Mouse (Mus musculus) liver, postnatal 0 days (tissue): Measurements from ENCODE around the gene Eme2. TPM values are rescaled to one million over a fixed set of nuclear protein-coding genes. Genes with fewer than 3 reads are reported as not detected.

ENCODE experiments used
- ATAC-seq: fragments of 200-750 bp; cut with Nextera tagmentation; 2 replicates; pipeline ENCODE4 v1.8.0; 2017; ENCODE audit warnings: mild to moderate bottlenecking, moderate library complexity
- DNase-seq: peaks from one replicate; pipeline ENCODE4 v3.0.0-alpha.2; 2016
- H3K27ac ChIP-seq: fragments of 300-500 bp; sonication (generic); 2 replicates; pipeline ENCODE4 v1.5.1; 2014; ENCODE audit warnings: antibody characterized with exemption, moderate library complexity, mild to moderate bottlenecking, low read depth
- H3K27me3 ChIP-seq: fragments of 300-500 bp; sonication (generic); 2 replicates; pipeline ENCODE4 v1.6.1; 2014; ENCODE audit warnings: low read length, control low read depth, mixed read lengths; ENCODE audit not compliant: insufficient read depth
- H3K36me3 ChIP-seq: fragments of 300-500 bp; sonication (generic); replicated peaks from 2 replicates; pipeline ENCODE4 v1.6.1; 2014; ENCODE audit warnings: mild to moderate bottlenecking, control low read depth, low read length, moderate library complexity, mixed read lengths; ENCODE audit not compliant: insufficient read depth
- H3K4me1 ChIP-seq: fragments of 300-500 bp; sonication (generic); 2 replicates; pipeline ENCODE4 v1.6.1; 2014; ENCODE audit warnings: antibody characterized with exemption, mild to moderate bottlenecking, control low read depth; ENCODE audit not compliant: insufficient read depth
- H3K4me2 ChIP-seq: fragments of 300-500 bp; sonication (generic); 2 replicates; pipeline ENCODE4 v1.6.1; 2014; ENCODE audit warnings: low read depth, mild to moderate bottlenecking, low read length, moderate library complexity, mixed read lengths
- H3K4me3 ChIP-seq: fragments of 300-500 bp; sonication (generic); 2 replicates; pipeline ENCODE4 v1.5.1; 2014; ENCODE audit warnings: low read depth, low read length
- H3K9ac ChIP-seq: fragments of 300-500 bp; sonication (generic); replicated peaks from 2 replicates; pipeline ENCODE4 v1.6.1; 2014; ENCODE audit warnings: mild to moderate bottlenecking, moderate library complexity
- H3K9me3 ChIP-seq: fragments of 300-500 bp; sonication (generic); 2 replicates; pipeline ENCODE4 v1.6.1; 2016; ENCODE audit warnings: mild to moderate bottlenecking, control low read depth, low read length, mixed read lengths
- CTCF ChIP-seq: sonication (generic); IDR thresholded peaks from 2 replicates; pipeline ENCODE4 v1.5.1; 2016; ENCODE audit warnings: antibody characterized with exemption, low read depth
- EP300 ChIP-seq: IDR thresholded peaks from 2 replicates; pipeline ENCODE4 v1.6.1; 2016; ENCODE audit warnings: antibody characterized with exemption, low read depth, mild to moderate bottlenecking
- WGBS: fragments of 180-500 bp; shearing (Covaris S2); extraction: QIAGEN DNeasy Blood & Tissue Kit; methylation state at CpG from one replicate; pipeline ENCODE4 v1.1.7; 2014; ENCODE audit not compliant: insufficient replicate concordance; 5-methylcytosine and 5-hydroxymethylcytosine counted together
- polyA plus RNA-seq: library from polyadenylated mRNA; unstranded; fragments of >200 nt; fragmentation: Nextera tagmentation; extraction: Ambion mirVana; gene quantifications from 2 replicates; pipeline ENCODE4 v1.2.1, GENCODE M21; 2015

Eme2 gene
- polyA plus RNA-seq, 1 experiment from 2014 or later: 11.3 TPM

DNA sequence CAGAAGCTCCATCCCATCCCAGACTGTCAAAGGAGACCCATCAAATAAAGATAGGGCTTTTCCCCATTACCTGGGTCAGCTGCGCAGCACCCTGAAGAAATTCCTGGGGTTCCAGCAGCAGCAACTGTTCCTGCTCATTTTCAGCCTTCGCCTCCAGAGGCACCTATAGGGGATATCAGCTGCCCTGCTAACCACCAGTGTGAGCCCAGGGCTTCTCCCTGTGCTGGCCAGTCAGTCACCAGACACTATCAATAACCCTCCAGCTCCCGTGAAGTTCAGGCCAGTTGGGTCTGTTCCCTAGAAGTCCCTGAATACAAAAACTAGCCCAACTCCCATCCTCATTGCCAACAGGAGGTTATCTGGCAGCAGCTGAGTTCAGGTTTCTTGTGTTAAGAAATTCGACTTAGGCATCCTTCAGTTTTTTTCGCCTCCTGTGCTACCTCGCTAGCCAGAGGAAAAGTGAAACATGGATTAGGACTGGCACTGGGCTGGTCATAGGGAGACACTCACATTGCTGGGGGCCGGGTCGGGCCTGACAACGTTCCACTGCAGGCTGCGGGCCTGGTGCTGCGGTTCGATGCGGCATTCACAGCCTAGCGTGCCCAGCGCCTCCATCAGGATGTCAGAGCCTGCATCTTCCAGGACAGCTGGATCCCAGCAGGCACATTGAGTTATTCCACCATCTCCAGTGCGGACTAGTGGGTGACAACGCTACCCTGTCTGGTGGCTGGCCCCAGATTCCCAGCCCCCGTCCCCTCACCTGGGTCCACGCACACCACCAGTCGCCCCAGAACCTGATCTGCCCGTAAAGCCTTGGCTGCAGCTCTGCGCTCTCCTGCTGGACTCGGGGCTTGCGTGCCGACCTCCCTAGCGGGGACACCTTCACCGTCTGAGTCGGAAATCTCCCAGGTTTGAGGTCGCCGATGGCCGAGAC is 559 bp downstream of the Eme2 start:
- peak overlapping the region; percentile 86 for H3K4me3 ChIP-seq
- WGBS: 11% methylated on average over 31 of the region's 31 CpGs
- H3K27me3 ChIP-seq: no peaks in the 10 kb centered on the region
- peaks cover 23% of the 10 kb centered on the region for H3K4me1 ChIP-seq
- H3K27ac ChIP-seq: peak overlapping the region; percentile 76
- peaks cover 60% of the 10 kb centered on the region for H3K36me3 ChIP-seq
- peak overlapping the region; percentile 89 for H3K9ac ChIP-seq
- TF ChIP-seq CTCF: no peak
- no peak for TF ChIP-seq EP300
- H3K4me2 ChIP-seq: peak overlapping the region; percentile 87
- no peak for DNase-seq
- ATAC-seq: peak; percentile 27
- H3K9me3 ChIP-seq: no peaks in the 10 kb centered on the region

GRCm38 (mm10) chr17:24893276-24893675 is 1.6 kb downstream of the Eme2 start:
- Histone ChIP-seq H3K4me2 (peak overlapping the region; percentile 87), H3K36me3 (peaks cover 60% of the 10 kb centered on the region), H3K9me3 (no peaks in the 10 kb centered on the region), H3K4me1 (peaks cover 29% of the 10 kb centered on the region), H3K9ac (no peak overlapping the region; the same call in 1 of the 2 replicates), H3K4me3 (no peak overlapping the region), H3K27ac (no peak overlapping the region), H3K27me3 (no peaks in the 10 kb centered on the region)
- no peak for ATAC-seq
- 94% methylated on average over 2 of the region's 2 CpGs for WGBS
- TF ChIP-seq CTCF: no peak
- no peak for TF ChIP-seq EP300
- DNase-seq: no peak

GRCm38 (mm10) chr17:24892785-24893184 is 2.1 kb downstream of the Eme2 start:
- TF ChIP-seq EP300 (no peak), CTCF (no peak)
- ATAC-seq (no peak), DNase-seq (no peak)
- Histone ChIP-seq H3K9ac (no peak overlapping the region), H3K36me3 (peaks cover 60% of the 10 kb centered on the region), H3K4me3 (no peak overlapping the region), H3K4me1 (peaks cover 33% of the 10 kb centered on the region), H3K4me2 (no peak overlapping the region), H3K9me3 (no peaks in the 10 kb centered on the region), H3K27ac (no peak overlapping the region), H3K27me3 (no peaks in the 10 kb centered on the region)
- WGBS: 87% methylated on average over 12 of the region's 12 CpGs

GRCm38 (mm10) chr17:24891321-24891720 is 3.6 kb downstream of the Eme2 start:
- ATAC-seq (no peak), DNase-seq (no peak)
- Histone ChIP-seq H3K9me3 (no peaks in the 10 kb centered on the region), H3K4me2 (no peak overlapping the region), H3K9ac (no peak overlapping the region), H3K4me1 (peaks cover 30% of the 10 kb centered on the region), H3K36me3 (peaks cover 58% of the 10 kb centered on the region), H3K27me3 (no peaks in the 10 kb centered on the region), H3K4me3 (no peak overlapping the region), H3K27ac (no peak overlapping the region)
- 85% methylated on average over 13 of the region's 13 CpGs for WGBS
- TF ChIP-seq CTCF: no peak
- no peak for TF ChIP-seq EP300

DNA sequence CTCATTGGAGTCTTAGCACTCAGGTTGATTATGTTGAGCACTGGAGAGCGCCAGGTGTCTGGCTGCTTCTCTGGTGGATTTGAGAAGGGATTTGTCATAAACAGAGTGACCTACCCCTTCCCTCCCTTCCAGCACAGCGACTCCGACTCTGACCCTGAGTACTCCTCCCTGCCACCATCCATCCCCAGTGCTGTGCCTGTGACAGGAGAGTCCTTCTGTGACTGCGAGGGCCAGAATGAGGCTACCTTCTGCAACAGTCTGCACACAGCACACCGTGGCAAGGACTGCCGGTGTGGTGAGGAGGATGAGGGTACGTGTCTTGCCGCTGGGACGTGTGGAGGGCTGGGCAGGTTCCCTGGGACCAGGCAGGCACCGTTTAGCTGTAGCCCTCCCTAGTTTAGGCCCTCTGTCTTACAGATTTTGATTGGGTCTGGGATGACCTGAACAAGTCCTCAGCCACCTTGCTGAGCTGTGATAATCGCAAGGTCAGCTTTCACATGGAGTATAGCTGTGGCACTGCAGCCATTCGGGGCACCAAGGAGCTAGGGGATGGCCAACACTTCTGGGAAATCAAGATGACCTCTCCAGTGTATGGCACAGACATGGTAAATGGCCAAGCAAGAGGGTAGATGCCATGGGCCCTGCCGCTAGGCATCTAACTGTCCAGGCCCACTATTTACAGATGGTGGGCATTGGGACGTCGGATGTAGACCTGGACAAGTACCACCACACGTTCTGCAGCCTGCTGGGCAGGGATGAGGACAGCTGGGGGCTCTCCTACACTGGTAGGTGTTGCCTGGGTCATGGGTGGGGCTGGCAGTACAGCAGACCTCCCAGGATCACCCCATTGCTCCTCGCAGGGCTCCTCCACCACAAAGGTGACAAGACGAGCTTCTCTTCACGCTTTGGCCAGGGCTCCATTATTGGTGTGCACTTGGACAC is 4.5 kb downstream of the Eme2 start:
- H3K27ac ChIP-seq: no peak overlapping the region

DNA sequence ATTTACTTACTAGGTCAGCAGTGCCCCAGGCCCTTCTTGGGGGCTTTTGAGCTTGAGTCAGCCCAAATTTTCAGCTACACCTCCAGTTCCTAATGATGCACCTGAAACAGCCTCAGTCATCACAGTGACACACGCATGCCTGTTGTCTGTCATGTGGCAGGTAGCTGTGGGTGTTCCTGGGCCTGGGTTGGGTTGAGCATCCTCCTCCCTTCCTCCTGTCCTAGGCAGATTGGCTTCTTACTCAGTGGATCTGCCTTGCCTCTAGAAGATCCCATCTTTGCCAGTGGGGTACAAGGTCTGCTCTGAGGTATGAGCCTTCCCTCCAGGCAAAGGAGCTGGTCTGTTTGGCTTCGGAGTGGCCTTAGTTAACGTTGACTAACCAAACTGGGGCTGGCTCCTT is 6.0 kb downstream of the Eme2 start:
- 88% methylated on average over 3 of the region's 3 CpGs for WGBS
- ATAC-seq: no peak
- 0 out of 2 replicates have a peak overlapping the region, but pooled peaks have one; percentile 6 for H3K9ac ChIP-seq
- DNase-seq: no peak
- peak overlapping the region; percentile 85; the same call in 1 of the 2 replicates for H3K4me2 ChIP-seq
- H3K4me3 ChIP-seq: no peak overlapping the region
- no peaks in the 10 kb centered on the region for H3K27me3 ChIP-seq
- H3K27ac ChIP-seq: no peak overlapping the region
- H3K9me3 ChIP-seq: no peaks in the 10 kb centered on the region
- H3K4me1 ChIP-seq: peaks cover 26% of the 10 kb centered on the region
- peaks cover 67% of the 10 kb centered on the region for H3K36me3 ChIP-seq
- TF ChIP-seq EP300 (no peak), CTCF (no peak)

More for the DNA sequence above, 4.5 kb downstream of the Eme2 start:
- ATAC-seq (no peak), DNase-seq (no peak)
- TF ChIP-seq CTCF: no peak
- no peak for TF ChIP-seq EP300
- H3K4me3 ChIP-seq: no peak overlapping the region
- H3K9ac ChIP-seq: no peak overlapping the region
- H3K9me3 ChIP-seq: no peaks in the 10 kb centered on the region
- H3K4me1 ChIP-seq: peaks cover 28% of the 10 kb centered on the region
- H3K4me2 ChIP-seq: no peak overlapping the region
- H3K36me3 ChIP-seq: peaks cover 58% of the 10 kb centered on the region
- no peaks in the 10 kb centered on the region for H3K27me3 ChIP-seq
- WGBS: 85% methylated on average over 19 of the region's 19 CpGs
